Mouse (Mus musculus): Measurements from ENCODE around the gene Tyw1. TPM values are rescaled to one million over a fixed set of nuclear protein-coding genes. Genes with fewer than 3 reads are reported as not detected.
"Not testable (repeated sequence)": the region's sequence is repeated elsewhere in the genome, so short reads cannot be mapped to it uniquely, and the experiment has no call there.

Tyw1 gene
- total and polyA plus RNA-seq, 2 experiments from 2014 or later, result 17.6 to 20.5 TPM

- no peak overlapping the region for H3K27ac ChIP-seq
- ATAC-seq, result no peak
- H3K9me3 ChIP-seq (ENCODE audit: low read length), result no peaks in the 10 kb centered on the region
- H3K9ac ChIP-seq (replicated peaks; ENCODE audit: low read length), result no peak overlapping the region
- no peak overlapping the region for H3K4me2 ChIP-seq (ENCODE audit: low read depth, low read length)
- H3K4me1 ChIP-seq (ENCODE audit: insufficient read depth, low read length), result no peaks in the 10 kb centered on the region
- H3K36me3 ChIP-seq (ENCODE audit: insufficient read depth, low read length), result peaks cover 69% of the 10 kb centered on the region
- no peaks in the 10 kb centered on the region for H3K27me3 ChIP-seq (ENCODE audit: insufficient read depth, low read length)
- no peak for TF ChIP-seq CTCF (IDR thresholded peaks at IDR 0.05; ENCODE audit: low read depth)
- H3K4me3 ChIP-seq (ENCODE audit: low read length), result no peak overlapping the region
- no peak for DNase-seq (ENCODE audit: low spot score)
- WGBS, result 95% methylated on average over 12 of the region's 12 CpGs
Observed at GRCm38 (mm10) chr5:130241426-130241825, 14.0 kb upstream of the Tyw1 start.

- no peak for DNase-seq (ENCODE audit: low spot score)
- Histone ChIP-seq H3K27me3 (ENCODE audit: insufficient read depth, low read length) (no peaks in the 10 kb centered on the region), H3K36me3 (ENCODE audit: insufficient read depth, low read length) (peaks cover 78% of the 10 kb centered on the region), H3K4me3 (ENCODE audit: low read length) (no peak overlapping the region), H3K4me1 (ENCODE audit: insufficient read depth, low read length) (no peaks in the 10 kb centered on the region), H3K4me2 (ENCODE audit: low read depth, low read length) (no peak overlapping the region), H3K9ac (replicated peaks; ENCODE audit: low read length) (no peak overlapping the region), H3K27ac (no peak overlapping the region), H3K9me3 (ENCODE audit: low read length) (no peaks in the 10 kb centered on the region)
- ATAC-seq, result no peak
- WGBS, result 88% methylated on average over 5 of the region's 5 CpGs
- no peak for TF ChIP-seq CTCF (IDR thresholded peaks at IDR 0.05; ENCODE audit: low read depth)
Observed at GRCm38 (mm10) chr5:130247823-130248222, 7.6 kb upstream of the Tyw1 start.

GRCm38 (mm10) chr5:130254164-130255016 is 1.0 kb upstream of the Tyw1 start:
- H3K36me3 ChIP-seq (ENCODE audit: insufficient read depth, low read length), result peaks cover 33% of the 10 kb centered on the region
- H3K4me1 ChIP-seq (ENCODE audit: insufficient read depth, low read length), result peaks cover 3% of the 10 kb centered on the region; the same call in 1 of the 2 replicates
- TF ChIP-seq CTCF (IDR thresholded peaks at IDR 0.05; ENCODE audit: low read depth), result peak; percentile 45
- peak overlapping the region; percentile 80 for H3K9ac ChIP-seq (replicated peaks; ENCODE audit: low read length)
- no peaks in the 10 kb centered on the region for H3K27me3 ChIP-seq (ENCODE audit: insufficient read depth, low read length)
- WGBS, result 19% methylated on average over 19 of the region's 19 CpGs
- peak overlapping the region; percentile 73 for H3K4me2 ChIP-seq (ENCODE audit: low read depth, low read length)
- H3K27ac ChIP-seq, result peak overlapping the region; percentile 85
- H3K4me3 ChIP-seq (ENCODE audit: low read length), result peak overlapping the region; percentile 71
- H3K9me3 ChIP-seq (ENCODE audit: low read length), result no peaks in the 10 kb centered on the region
- DNase-seq (ENCODE audit: low spot score), result peak; percentile 49
- no peak for ATAC-seq

- DNase-seq (ENCODE audit: low spot score); H3K9me3 ChIP-seq (ENCODE audit: low read length); H3K27me3 ChIP-seq (ENCODE audit: insufficient read depth, low read length); H3K4me1 ChIP-seq (ENCODE audit: insufficient read depth, low read length); H3K9ac ChIP-seq (replicated peaks; ENCODE audit: low read length); ATAC-seq; H3K27ac ChIP-seq: not testable (repeated sequence)
- Histone ChIP-seq H3K4me3 (ENCODE audit: low read length) (peak overlapping the region; percentile 71), H3K36me3 (ENCODE audit: insufficient read depth, low read length) (peaks cover 19% of the 10 kb centered on the region), H3K4me2 (ENCODE audit: low read depth, low read length) (peak overlapping the region; percentile 73)
- 31% methylated on average over 20 of the region's 20 CpGs for WGBS
- peak; percentile 21; the same call in 1 of the 2 replicates for TF ChIP-seq CTCF (IDR thresholded peaks at IDR 0.05; ENCODE audit: low read depth)
Observed at GRCm38 (mm10) chr5:130255799-130256525, 543 bp downstream of the Tyw1 start.

GRCm38 (mm10) chr5:130256678-130257271 is 1.4 kb downstream of the Tyw1 start:
- Histone ChIP-seq H3K9me3 (ENCODE audit: low read length) (no peaks in the 10 kb centered on the region), H3K4me1 (ENCODE audit: insufficient read depth, low read length) (peaks cover 3% of the 10 kb centered on the region; the same call in 1 of the 2 replicates), H3K36me3 (ENCODE audit: insufficient read depth, low read length) (peaks cover 13% of the 10 kb centered on the region), H3K27me3 (ENCODE audit: insufficient read depth, low read length) (no peaks in the 10 kb centered on the region), H3K4me3 (ENCODE audit: low read length) (peak overlapping the region; percentile 63), H3K27ac (peak overlapping the region; percentile 77), H3K4me2 (ENCODE audit: low read depth, low read length) (peak overlapping the region; percentile 67), H3K9ac (replicated peaks; ENCODE audit: low read length) (peak overlapping the region; percentile 58)
- ATAC-seq, result peak; percentile 95
- TF ChIP-seq CTCF (IDR thresholded peaks at IDR 0.05; ENCODE audit: low read depth), result no peak
- under 1% methylated on average over 25 of the region's 25 CpGs for WGBS
- peak; percentile 97 for DNase-seq (ENCODE audit: low spot score)

- Histone ChIP-seq H3K9ac (replicated peaks; ENCODE audit: low read length) (peak overlapping the region; percentile 58), H3K4me2 (ENCODE audit: low read depth, low read length) (peak overlapping the region; percentile 67), H3K4me1 (ENCODE audit: insufficient read depth, low read length) (peaks cover 3% of the 10 kb centered on the region; the same call in 1 of the 2 replicates), H3K27me3 (ENCODE audit: insufficient read depth, low read length) (no peaks in the 10 kb centered on the region), H3K27ac (peak overlapping the region; percentile 77), H3K9me3 (ENCODE audit: low read length) (no peaks in the 10 kb centered on the region), H3K4me3 (ENCODE audit: low read length) (peak overlapping the region; percentile 63), H3K36me3 (ENCODE audit: insufficient read depth, low read length) (peaks cover 8% of the 10 kb centered on the region)
- ATAC-seq (no peak), DNase-seq (ENCODE audit: low spot score) (peak; percentile 18)
- 12% methylated on average over 8 of the region's 8 CpGs for WGBS
- no peak for TF ChIP-seq CTCF (IDR thresholded peaks at IDR 0.05; ENCODE audit: low read depth)
Observed at GRCm38 (mm10) chr5:130257303-130257702, 1.9 kb downstream of the Tyw1 start.

Data from hindbrain, postnatal 0 days (tissue).